Mouse (Mus musculus): Measurements from ENCODE around the gene Pnldc1. TPM values are rescaled to one million over a fixed set of nuclear protein-coding genes. Genes with fewer than 3 reads are reported as not detected.

Gene Pnldc1
- total RNA-seq, 2 experiments from 2014 or later = not detected

- no peak for ATAC-seq (replicated peaks; ENCODE audit: low FRiP score, poor library complexity, severe bottlenecking)
Observed at GRCm38 (mm10) chr17:12865407-12865806, 44.6 kb downstream of the Pnldc1 start.

DNA sequence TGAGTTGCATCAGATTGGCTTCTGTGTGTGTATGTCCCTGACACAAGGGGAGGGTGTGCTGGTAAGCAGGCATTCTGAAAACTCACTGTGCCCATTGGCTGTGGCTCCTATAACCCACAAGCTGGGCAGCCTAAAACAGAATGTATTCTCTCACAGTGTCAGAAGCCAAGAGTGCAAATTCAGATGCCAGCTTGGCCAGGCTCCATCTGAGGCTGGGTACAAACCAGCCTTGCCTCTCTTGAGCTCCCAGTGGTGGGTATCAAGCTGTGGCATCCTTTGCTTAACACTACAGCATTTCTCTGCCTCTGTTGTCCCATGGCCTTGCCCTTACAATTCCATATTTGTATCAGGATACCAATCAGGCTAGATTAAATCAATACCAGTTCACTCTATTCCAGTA lies 45.9 kb downstream of the Pnldc1 start:
- ATAC-seq (replicated peaks; ENCODE audit: low FRiP score, poor library complexity, severe bottlenecking) = no peak

DNA sequence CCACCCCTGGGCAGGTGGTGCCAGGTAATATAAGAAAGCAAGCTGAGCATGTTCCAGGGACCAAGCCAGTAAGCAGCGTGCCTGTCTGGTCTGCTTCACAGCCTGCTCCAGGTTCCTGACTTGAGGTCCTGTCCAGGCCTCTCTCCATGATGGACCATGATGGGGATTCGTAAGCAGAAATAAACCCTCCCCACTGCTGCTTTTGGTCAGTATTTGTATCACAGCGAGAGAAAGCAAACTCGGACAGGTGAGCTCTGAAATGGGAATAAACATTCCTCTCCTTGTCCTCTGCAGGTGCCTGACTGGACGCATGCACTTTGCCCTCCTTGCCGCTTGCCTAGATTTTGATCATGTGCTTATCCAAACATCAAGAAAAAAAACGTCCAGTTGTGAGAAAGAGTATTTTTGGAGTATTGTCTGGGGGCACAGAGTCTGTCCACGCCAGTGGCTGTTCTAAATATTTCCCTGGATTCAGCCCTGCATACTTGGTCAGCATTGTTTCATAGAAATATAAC lies 51.0 kb downstream of the Pnldc1 start:
- ATAC-seq (replicated peaks; ENCODE audit: low FRiP score, poor library complexity, severe bottlenecking) = no peak

- ATAC-seq (replicated peaks; ENCODE audit: low FRiP score, poor library complexity, severe bottlenecking) = no peak
Observed at GRCm38 (mm10) chr17:12858072-12858471, 52.0 kb downstream of the Pnldc1 start.

- no peak for ATAC-seq (replicated peaks; ENCODE audit: low FRiP score, poor library complexity, severe bottlenecking)
Observed at GRCm38 (mm10) chr17:12857395-12857794, 52.6 kb downstream of the Pnldc1 start.

DNA sequence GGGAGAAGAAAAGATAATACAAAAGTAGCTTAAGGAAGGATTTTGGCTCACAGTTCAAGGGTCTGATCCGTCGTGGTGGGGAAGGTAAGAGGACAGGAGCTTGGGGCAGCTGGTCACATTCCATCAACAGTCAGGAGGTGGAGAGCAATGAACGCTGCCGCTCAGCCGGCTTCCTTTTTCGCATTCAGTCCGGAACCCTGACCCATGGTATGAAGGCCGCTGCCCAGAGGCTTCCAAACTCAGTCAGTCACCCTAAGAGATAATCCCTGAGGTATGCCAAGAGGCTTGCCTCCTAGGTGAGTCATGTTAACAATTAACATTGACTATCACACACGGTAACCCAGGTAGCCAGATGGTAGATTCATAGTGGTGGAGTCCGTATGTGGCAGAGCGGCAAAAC lies 55.6 kb downstream of the Pnldc1 start:
- ATAC-seq (replicated peaks; ENCODE audit: low FRiP score, poor library complexity, severe bottlenecking) = no peak

DNA sequence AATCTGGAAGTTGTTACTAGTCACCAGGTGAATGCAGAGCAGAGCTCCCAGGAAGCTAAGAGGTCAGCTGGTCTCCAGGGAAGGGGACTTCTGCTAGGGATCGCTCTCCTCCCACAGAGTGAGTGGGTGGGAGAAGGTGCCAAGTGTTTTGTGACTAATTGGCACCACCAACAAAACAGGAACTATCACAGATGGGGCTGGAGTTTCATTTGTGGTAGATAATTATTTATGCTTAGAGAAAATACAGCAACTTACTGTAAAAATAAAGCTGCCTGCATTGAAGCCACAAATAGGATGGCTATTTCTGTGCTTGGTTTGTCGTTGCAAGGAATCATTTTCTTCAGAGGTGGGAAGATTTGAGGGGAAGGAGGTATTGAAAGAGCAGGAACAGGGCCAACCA lies 56.2 kb downstream of the Pnldc1 start:
- no peak for ATAC-seq (replicated peaks; ENCODE audit: low FRiP score, poor library complexity, severe bottlenecking)

DNA sequence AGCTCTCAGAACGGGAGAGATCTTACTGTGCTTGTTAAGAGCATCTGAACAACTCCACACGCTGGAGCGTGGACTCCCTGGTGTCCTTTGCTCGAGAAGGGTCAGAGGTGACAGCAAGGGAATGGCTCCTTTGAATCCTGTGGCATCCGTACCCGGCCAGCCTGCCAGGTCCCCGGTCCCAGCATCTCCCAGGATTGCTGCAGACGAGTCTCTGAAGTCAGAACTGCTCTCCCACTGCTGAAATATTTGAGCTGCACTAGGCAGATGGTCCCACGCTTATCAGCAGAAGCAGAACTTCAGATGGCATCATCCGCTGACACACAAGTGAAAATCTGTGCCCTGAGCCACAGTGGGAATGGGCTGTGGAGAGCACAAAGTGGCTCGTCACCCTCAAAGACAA lies 58.3 kb downstream of the Pnldc1 start:
- ATAC-seq (replicated peaks; ENCODE audit: low FRiP score, poor library complexity, severe bottlenecking) = no peak

DNA sequence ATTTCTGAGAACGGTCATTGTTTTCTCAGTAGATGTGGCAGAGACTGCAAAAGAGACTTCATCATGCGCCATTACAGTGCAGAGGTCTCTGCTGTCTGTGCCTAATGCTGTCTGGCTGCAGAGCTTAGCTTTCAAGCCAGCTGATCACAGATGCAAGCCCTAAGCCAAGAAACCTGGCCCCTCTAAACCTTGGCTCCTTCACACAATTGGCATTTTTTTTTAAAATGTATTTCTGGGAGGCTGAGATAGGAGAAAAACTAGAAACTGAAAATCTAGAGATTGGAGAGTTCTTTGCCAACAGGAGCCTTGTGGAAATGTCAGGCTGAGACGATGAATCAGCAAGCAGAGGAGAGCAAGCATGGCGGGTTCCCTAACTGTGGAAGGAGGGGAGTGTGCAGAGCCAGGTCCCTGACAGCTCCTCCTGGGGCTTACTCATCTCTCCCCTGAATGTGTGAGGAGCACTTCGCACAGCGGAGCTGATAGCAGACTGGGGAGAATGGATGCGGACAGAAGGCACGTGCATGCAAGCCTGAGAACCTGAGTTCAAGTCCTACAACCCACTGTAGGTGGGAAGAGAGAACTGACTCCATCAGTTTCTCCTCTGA lies 60.1 kb downstream of the Pnldc1 start:
- no peak for ATAC-seq (replicated peaks; ENCODE audit: low FRiP score, poor library complexity, severe bottlenecking)

DNA sequence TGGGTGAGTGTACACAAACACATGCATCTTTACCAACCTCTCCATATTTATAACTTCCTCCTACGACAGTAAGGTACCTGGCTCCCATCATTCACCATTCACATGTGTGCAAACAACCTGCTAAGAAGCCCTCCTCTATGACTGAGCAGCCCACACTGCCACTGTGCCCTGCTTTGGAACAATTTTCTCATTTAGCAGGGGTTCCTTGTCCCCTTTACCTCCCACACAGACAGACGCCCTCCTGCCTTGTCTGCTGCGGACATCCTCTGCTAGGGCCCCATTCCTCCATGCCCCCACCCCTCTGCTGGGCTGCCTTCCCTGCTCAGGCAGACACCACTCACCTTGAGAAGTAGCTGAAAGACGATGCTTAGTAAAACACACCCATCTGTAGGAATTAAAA lies 62.3 kb downstream of the Pnldc1 start:
- no peak for ATAC-seq (replicated peaks; ENCODE audit: low FRiP score, poor library complexity, severe bottlenecking)

DNA sequence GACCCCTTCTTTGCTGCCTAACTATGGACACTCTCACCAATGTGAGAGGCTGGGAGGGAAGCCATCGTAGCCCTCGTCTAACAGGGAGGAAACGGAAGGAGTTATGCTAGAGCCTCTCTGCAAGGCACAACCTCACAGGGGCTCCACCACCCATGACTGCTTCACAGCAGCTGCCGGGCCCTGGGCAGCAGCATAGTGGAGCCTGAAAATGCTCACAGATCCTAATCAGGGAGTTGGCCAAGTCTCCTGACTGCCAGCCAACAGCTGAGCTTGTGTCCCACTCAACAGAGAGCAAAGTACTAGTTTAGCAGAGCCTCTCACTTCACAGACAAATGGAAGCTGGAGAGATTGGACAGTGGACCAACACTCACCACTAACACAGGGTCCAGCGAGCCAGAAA lies 63.6 kb downstream of the Pnldc1 start:
- ATAC-seq (replicated peaks; ENCODE audit: low FRiP score, poor library complexity, severe bottlenecking) = no peak

DNA sequence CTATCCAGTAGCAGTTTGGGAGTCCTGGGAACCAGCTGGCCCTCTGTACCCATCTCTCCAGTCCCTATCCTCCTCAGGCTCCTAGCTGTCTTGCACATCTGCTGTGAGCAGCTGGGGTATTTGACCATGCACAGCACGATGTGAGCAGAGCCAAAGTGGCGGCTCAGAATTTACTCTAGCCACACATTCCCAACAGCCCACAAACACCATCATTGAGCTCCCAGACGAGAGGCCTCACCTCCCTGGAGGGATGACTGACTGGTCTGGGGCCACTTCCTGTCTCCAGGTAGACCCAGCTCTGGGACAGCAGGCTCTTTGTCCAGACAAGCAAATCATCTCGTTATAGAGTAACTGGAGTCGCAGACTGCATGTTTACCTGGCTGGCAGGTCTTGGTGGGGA lies 64.2 kb downstream of the Pnldc1 start:
- no peak for ATAC-seq (replicated peaks; ENCODE audit: low FRiP score, poor library complexity, severe bottlenecking)

DNA sequence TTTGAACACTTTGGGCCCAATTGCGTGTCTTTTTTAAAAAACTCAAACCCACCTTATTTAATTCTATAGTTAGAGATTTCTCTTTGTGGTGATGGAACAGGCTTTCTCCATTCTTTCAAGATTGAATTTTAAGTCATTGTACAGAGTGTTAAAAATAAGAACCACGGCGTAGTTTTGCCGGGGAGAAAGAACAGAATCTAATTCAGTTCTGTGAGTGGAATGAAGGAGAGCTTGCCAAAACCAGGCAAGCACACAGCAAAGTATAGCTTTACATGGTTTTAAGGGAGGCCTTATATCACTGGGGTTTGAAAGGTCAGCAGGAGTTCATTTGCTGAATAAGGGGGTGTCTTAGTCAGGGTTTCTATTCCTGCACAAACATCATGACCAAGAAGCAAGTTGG lies 65.5 kb downstream of the Pnldc1 start:
- ATAC-seq (replicated peaks; ENCODE audit: low FRiP score, poor library complexity, severe bottlenecking) = no peak

DNA sequence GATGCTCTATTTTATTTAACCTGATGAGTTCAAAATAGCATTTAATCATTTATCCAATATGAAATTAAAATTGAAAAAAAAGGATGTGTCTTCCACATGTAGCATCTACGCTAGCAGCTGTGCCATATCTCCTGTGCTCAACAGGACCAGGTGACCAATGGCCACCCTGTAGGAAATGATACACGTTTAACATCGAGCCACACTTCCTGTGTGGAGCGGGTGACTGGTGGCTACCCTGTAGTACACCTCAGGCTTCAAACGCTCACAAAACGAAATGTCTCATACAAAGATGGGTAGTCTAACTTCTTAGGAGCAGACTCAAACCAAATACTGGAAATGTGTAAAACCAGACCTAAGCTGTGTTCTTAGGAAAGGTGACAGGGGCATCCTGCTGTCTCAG lies 66.2 kb downstream of the Pnldc1 start:
- ATAC-seq (replicated peaks; ENCODE audit: low FRiP score, poor library complexity, severe bottlenecking) = no peak

DNA sequence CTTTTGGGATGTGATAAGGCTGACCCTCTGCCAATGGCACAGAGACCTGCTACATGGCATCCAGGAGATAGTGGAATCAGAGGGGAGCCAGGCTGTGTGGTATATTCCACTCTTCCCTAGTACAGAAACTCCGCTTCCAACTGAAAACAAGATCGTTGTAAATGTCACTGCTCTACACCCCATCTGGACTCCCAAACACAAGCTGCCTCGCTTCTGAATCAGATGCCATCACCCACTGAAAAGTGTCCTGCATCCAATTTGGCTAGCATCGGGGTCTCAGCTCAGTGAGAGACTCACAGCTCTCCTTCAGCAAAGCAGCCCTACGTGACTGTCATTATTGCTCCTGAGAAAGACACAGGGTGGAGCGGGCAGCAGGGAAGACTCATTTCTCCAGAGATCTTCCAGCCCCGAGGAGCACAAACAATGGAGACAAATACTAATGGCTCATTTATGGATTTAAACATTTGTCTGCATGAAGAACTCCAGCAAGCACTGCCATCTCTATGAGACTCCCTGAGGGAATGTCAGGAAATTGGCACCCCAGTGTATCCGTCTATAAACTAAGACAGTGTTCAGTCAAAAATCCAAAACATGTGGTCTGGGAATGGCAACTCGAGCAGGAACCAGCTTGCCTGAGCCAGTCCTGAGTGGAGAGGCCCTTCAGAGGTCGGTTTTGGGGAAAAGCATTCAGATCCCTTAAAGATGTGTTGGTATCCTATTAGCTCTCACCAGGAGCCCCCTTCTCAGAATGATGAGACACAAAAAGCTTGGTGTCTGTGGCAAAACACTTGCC lies 70.4 kb downstream of the Pnldc1 start:
- ATAC-seq (replicated peaks; ENCODE audit: low FRiP score, poor library complexity, severe bottlenecking) = no peak

Other genes starting within 250 kb of the Pnldc1 start
- gene Slc22a1, start 234.4 kb downstream of the Pnldc1 start, total RNA-seq (2015; ENCODE audit: low replicate concordance) = not detected in 2 replicates
- gene Slc22a1, start 234.4 kb downstream of the Pnldc1 start, total RNA-seq (2017; ENCODE audit: low replicate concordance) = not detected in 2 replicates
- gene Igf2r, start 140.6 kb downstream of the Pnldc1 start, total RNA-seq (2015; ENCODE audit: low replicate concordance) = 0.96 and 3.3 TPM in 2 replicates
- gene Igf2r, start 140.6 kb downstream of the Pnldc1 start, total RNA-seq (2017; ENCODE audit: low replicate concordance) = 4.9 TPM in 2 replicates
- not detected in 2 replicates for gene Mas1, start 42.1 kb downstream of the Pnldc1 start, total RNA-seq (2015; ENCODE audit: low replicate concordance)
- not detected in 2 replicates for gene Mas1, start 42.1 kb downstream of the Pnldc1 start, total RNA-seq (2017; ENCODE audit: low replicate concordance)
- not detected in 2 replicates for gene Mrgprh, start 34.2 kb downstream of the Pnldc1 start, total RNA-seq (2015; ENCODE audit: low replicate concordance)
- gene Mrgprh, start 34.2 kb downstream of the Pnldc1 start, total RNA-seq (2017; ENCODE audit: low replicate concordance) = not detected in 2 replicates
- gene Tcp1, start 5.5 kb upstream of the Pnldc1 start, total RNA-seq (2015; ENCODE audit: low replicate concordance) = 98.2 and 107 TPM in 2 replicates
- 117 and 145 TPM in 2 replicates for gene Tcp1, start 5.5 kb upstream of the Pnldc1 start, total RNA-seq (2017; ENCODE audit: low replicate concordance)
- 44.4 and 51.4 TPM in 2 replicates for gene Mrpl18, start 6.1 kb upstream of the Pnldc1 start, total RNA-seq (2015; ENCODE audit: low replicate concordance)
- gene Mrpl18, start 6.1 kb upstream of the Pnldc1 start, total RNA-seq (2017; ENCODE audit: low replicate concordance) = 33.6 and 46.0 TPM in 2 replicates
- not detected in 2 replicates for gene Acat3, start 30.4 kb upstream of the Pnldc1 start, total RNA-seq (2015; ENCODE audit: low replicate concordance)
- gene Acat3, start 30.4 kb upstream of the Pnldc1 start, total RNA-seq (2017; ENCODE audit: low replicate concordance) = not detected in 2 replicates
- gene Acat2, start 50.5 kb upstream of the Pnldc1 start, total RNA-seq (2015; ENCODE audit: low replicate concordance) = 1.0 and 3.1 TPM in 2 replicates
- gene Acat2, start 50.5 kb upstream of the Pnldc1 start, total RNA-seq (2017; ENCODE audit: low replicate concordance) = 5.2 and 7.1 TPM in 2 replicates
- 36.1 and 36.2 TPM in 2 replicates for gene Wtap, start 83.9 kb upstream of the Pnldc1 start, total RNA-seq (2015; ENCODE audit: low replicate concordance)
- 37.9 and 68.2 TPM in 2 replicates for gene Wtap, start 83.9 kb upstream of the Pnldc1 start, total RNA-seq (2017; ENCODE audit: low replicate concordance)
- gene Sod2, start 96.6 kb upstream of the Pnldc1 start, total RNA-seq (2015; ENCODE audit: low replicate concordance) = 22.2 and 45.7 TPM in 2 replicates
- 8.3 and 21.9 TPM in 2 replicates for gene Sod2, start 96.6 kb upstream of the Pnldc1 start, total RNA-seq (2017; ENCODE audit: low replicate concordance)
- 1.0 TPM in 1 of 2 replicates, not detected in the other for gene Gpr31b, start 142.1 kb upstream of the Pnldc1 start, total RNA-seq (2015; ENCODE audit: low replicate concordance)
- not detected in 2 replicates for gene Gpr31b, start 142.1 kb upstream of the Pnldc1 start, total RNA-seq (2017; ENCODE audit: low replicate concordance)
- not detected in 2 replicates for gene Tcp10b, start 150.9 kb upstream of the Pnldc1 start, total RNA-seq (2015; ENCODE audit: low replicate concordance)
- 0.14 and 1.6 TPM in 2 replicates for gene Tcp10b, start 150.9 kb upstream of the Pnldc1 start, total RNA-seq (2017; ENCODE audit: low replicate concordance)
- gene Unc93a, start 221.6 kb upstream of the Pnldc1 start, total RNA-seq (2015; ENCODE audit: low replicate concordance) = not detected in 2 replicates
- not detected in 2 replicates for gene Unc93a, start 221.6 kb upstream of the Pnldc1 start, total RNA-seq (2017; ENCODE audit: low replicate concordance)